Mouse (Mus musculus): ENCODE measurements around the gene Ccdc39.

GRCm38 (mm10) chr3:33790975-33791374 is 53.1 kb downstream of the Ccdc39 start:
- TF ChIP-seq CTCF (IDR thresholded peaks at IDR 0.05; ENCODE audit: low read depth, low read length), result no peak
- TF ChIP-seq POLR2A (IDR thresholded peaks at IDR 0.05; ENCODE audit: borderline replicate concordance, low read depth, low read length), result no peak
